Mouse (Mus musculus) myocyte (in vitro differentiated cells): ENCODE measurements around the gene Fbxw8. TPM values are rescaled to one million over a fixed set of nuclear protein-coding genes. Genes with fewer than 3 reads are reported as not detected.

Source experiments
- H3K27me3 ChIP-seq: one replicate; pipeline ENCODE4 v1.6.1; 2011; ENCODE audit not compliant: control insufficient read depth, insufficient read depth, insufficient read length
- H3K36me3 ChIP-seq: one replicate; pipeline ENCODE4 v1.6.1; 2011; ENCODE audit not compliant: control insufficient read depth, insufficient read depth
- H3K4me2 ChIP-seq: one replicate; pipeline ENCODE4 v1.6.1; 2011; ENCODE audit warnings: low read depth, control low read depth
- H3K4me3 ChIP-seq: one replicate; pipeline ENCODE4 v1.5.1; 2011; ENCODE audit warnings: mild to moderate bottlenecking, control low read depth, moderate library complexity
- H3K79me2 ChIP-seq: one replicate; pipeline ENCODE4 v1.6.1; 2011; ENCODE audit not compliant: control insufficient read depth, insufficient read depth
- H3ac ChIP-seq: one replicate; pipeline ENCODE4 v1.6.1; 2011; ENCODE audit not compliant: control insufficient read depth, insufficient read length
- CEBPB ChIP-seq: IDR thresholded peaks from 2 replicates; pipeline ENCODE4 v1.6.1; 2011; ENCODE audit warnings: mild to moderate bottlenecking, moderate library complexity; ENCODE audit not compliant: poor library complexity, insufficient read depth, severe bottlenecking
- E2F4 ChIP-seq: IDR thresholded peaks from one replicate; pipeline ENCODE4 v1.6.1; 2011; ENCODE audit warnings: mild to moderate bottlenecking, control low read depth, moderate library complexity; ENCODE audit not compliant: insufficient read depth
- MAX ChIP-seq: IDR thresholded peaks from one replicate; pipeline ENCODE4 v1.6.1; 2011; ENCODE audit warnings: low read depth, mild to moderate bottlenecking, control low read depth
- MYOD1 ChIP-seq, 3 experiments: IDR thresholded peaks; one replicate each; pipeline ENCODE4 v1.6.1; 2011; ENCODE audit warnings: control low read depth in 2 of 3, low read depth in 2 of 3, mild to moderate bottlenecking in 2 of 3, moderate library complexity in 1 of 3; ENCODE audit not compliant: insufficient read length in 2 of 3, control insufficient read depth in 1 of 3
- MYOG ChIP-seq, 3 experiments: IDR thresholded peaks; one replicate each; pipeline ENCODE4 v1.6.1; 2011; ENCODE audit warnings: control low read depth in 2 of 3, low read depth in 2 of 3, mild to moderate bottlenecking in 2 of 3; ENCODE audit not compliant: insufficient read length in 2 of 3, control insufficient read depth in 1 of 3, insufficient read depth in 1 of 3
- POLR2A ChIP-seq: IDR thresholded peaks from one replicate; pipeline ENCODE4 v1.6.1; 2011; ENCODE audit warnings: low read depth, mild to moderate bottlenecking, control low read depth, moderate library complexity; ENCODE audit not compliant: insufficient read length
- POLR2AphosphoS2 ChIP-seq: IDR thresholded peaks from one replicate; pipeline ENCODE4 v1.6.1; 2011; ENCODE audit warnings: low read depth, control low read depth; ENCODE audit not compliant: insufficient read length
- REST ChIP-seq: IDR thresholded peaks from one replicate; pipeline ENCODE4 v1.6.1; 2011; ENCODE audit warnings: mild to moderate bottlenecking, control low read depth, moderate library complexity; ENCODE audit not compliant: insufficient read depth, insufficient read length
- SRF ChIP-seq: IDR thresholded peaks from one replicate; pipeline ENCODE4 v1.6.1; 2011; ENCODE audit warnings: low read depth; ENCODE audit not compliant: control insufficient read depth, insufficient read length
- TCF12 ChIP-seq: IDR thresholded peaks from one replicate; pipeline ENCODE4 v1.6.1; 2011; ENCODE audit warnings: mild to moderate bottlenecking, control low read depth; ENCODE audit not compliant: poor library complexity, insufficient read depth, severe bottlenecking
- TCF3 ChIP-seq: IDR thresholded peaks from one replicate; pipeline ENCODE4 v1.6.1; 2011; ENCODE audit warnings: low read depth, control low read depth; ENCODE audit not compliant: insufficient read length
- USF1 ChIP-seq: IDR thresholded peaks from one replicate; pipeline ENCODE4 v1.6.1; 2011; ENCODE audit warnings: low read depth, mild to moderate bottlenecking, control low read depth, moderate library complexity
- polyA plus RNA-seq: library from polyadenylated mRNA; unstranded; fragments of >200 nt; fragmentation: generic; extraction: Trizol; gene quantifications from one replicate; pipeline ENCODE4 v1.2.1, GENCODE M21; 2012; ENCODE audit warnings: missing spikeins

The Fbxw8 gene
- polyA plus RNA-seq: 65.5 TPM

DNA sequence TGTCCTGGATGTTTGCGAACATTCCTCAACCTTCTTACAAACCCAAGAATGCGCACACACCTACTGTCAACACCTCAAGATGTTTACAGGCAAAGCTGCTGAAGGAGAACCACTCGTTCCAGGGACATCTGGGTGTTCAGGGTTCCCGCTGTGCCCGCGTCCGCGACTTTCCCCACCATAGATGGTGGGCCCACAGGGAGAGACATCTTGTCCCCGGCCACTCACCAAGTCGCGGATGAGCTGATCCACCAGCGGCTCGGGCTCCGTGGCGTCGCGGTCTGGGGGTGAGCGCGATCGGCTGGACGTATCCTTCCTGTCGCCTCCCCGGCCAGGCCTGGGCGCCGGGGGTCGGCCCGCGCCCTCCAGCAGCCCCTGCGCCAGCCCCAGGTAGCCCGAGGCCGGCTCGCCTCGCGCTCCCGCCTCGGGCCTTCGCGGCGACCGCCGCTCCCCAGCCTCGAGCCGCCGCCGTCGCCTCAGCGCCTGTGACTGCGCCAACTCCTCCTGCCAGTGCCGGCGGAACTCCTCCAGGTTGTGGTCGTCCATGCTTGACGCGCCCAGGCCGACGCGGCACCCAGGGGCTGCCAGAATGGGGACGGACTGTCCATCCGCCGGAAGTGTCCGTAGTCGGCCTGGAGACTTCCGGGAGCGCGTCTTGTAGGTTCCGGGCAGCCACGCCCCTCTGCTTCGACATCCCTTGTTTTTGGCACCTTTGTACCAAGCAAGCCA, at the start of gene Fbxw8:
Gene Fbxw8 (minus strand): TSS at position 626 of the 726 bp plus-strand sequence.
- Histone ChIP-seq H3K4me2 (peak within 1 kb of the TSS; percentile 86), H3K79me2 (peaks cover 43% of the 10 kb centered on the region), H3K36me3 (no peaks in the 10 kb centered on the region), H3K4me3 (peak within 1 kb of the TSS; percentile 54), H3K27me3 (no peaks in the 10 kb centered on the region), H3ac (peak within 1 kb of the TSS; percentile 38)
- peak; percentile 10 for TF ChIP-seq SRF
- no peak for TF ChIP-seq TCF3
- peak; percentile 94 for TF ChIP-seq POLR2AphosphoS2
- TF ChIP-seq REST: no peak
- no peak for TF ChIP-seq MAX
- no peak for TF ChIP-seq E2F4
- peak in 1 of 3 experiments; percentile 31 for TF ChIP-seq MYOG (IDR thresholded peaks at IDR 0.05; ENCODE audit: control insufficient read depth in 1 of 3, insufficient read depth in 1 of 3, insufficient read length in 2 of 3, low read depth in 2 of 3)
- no peak for TF ChIP-seq CEBPB
- TF ChIP-seq MYOD1 (IDR thresholded peaks at IDR 0.05; ENCODE audit: control insufficient read depth in 1 of 3, insufficient read length in 2 of 3, low read depth in 2 of 3): peak in 1 of 3 experiments; percentile 51
- TF ChIP-seq POLR2A: peak; percentile 95
- TF ChIP-seq USF1: no peak
- TF ChIP-seq TCF12: no peak

GRCm38 (mm10) chr5:118204675-118205440, 49.6 kb upstream of the Fbxw8 start:
- Histone ChIP-seq H3K36me3 (no peaks in the 10 kb centered on the region), H3K4me3 (no peak overlapping the region), H3K4me2 (no peak overlapping the region), H3K27me3 (peaks cover 31% of the 10 kb centered on the region), H3K79me2 (no peaks in the 10 kb centered on the region), H3ac (no peak overlapping the region)
- TF ChIP-seq MYOD1 (IDR thresholded peaks at IDR 0.05; ENCODE audit: control insufficient read depth in 1 of 3, insufficient read length in 2 of 3, low read depth in 2 of 3) (no peak), TCF3 (no peak), SRF (no peak), POLR2A (no peak), E2F4 (no peak), POLR2AphosphoS2 (no peak), REST (no peak), USF1 (no peak), MAX (no peak), CEBPB (no peak), MYOG (IDR thresholded peaks at IDR 0.05; ENCODE audit: control insufficient read depth in 1 of 3, insufficient read depth in 1 of 3, insufficient read length in 2 of 3, low read depth in 2 of 3) (no peak), TCF12 (no peak)

DNA sequence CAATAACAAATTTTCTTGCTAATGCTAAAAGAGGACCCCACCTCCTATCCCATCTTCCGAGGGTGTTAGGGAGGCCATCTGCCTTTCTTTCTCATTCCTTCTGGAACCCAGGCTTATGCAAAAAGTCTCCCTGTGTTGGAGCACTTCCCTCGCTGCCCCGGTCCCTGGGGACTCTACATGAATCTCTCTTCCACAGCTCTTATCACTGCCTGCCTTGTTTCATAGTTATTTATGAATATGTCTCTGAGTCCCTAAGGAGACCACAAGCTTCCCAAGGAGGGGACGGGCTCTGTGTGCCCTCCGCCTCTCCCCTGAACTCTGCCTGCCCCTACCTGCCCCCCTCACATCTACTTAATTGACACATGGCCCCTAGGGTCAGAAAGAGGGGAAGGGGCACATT, 44.4 kb upstream of the Fbxw8 start:
- H3K27me3 ChIP-seq: peaks cover 34% of the 10 kb centered on the region
- H3ac ChIP-seq: no peak overlapping the region
- TF ChIP-seq MYOD1 (IDR thresholded peaks at IDR 0.05; ENCODE audit: control insufficient read depth in 1 of 3, insufficient read length in 2 of 3, low read depth in 2 of 3) (no peak), MYOG (IDR thresholded peaks at IDR 0.05; ENCODE audit: control insufficient read depth in 1 of 3, insufficient read depth in 1 of 3, insufficient read length in 2 of 3, low read depth in 2 of 3) (no peak), CEBPB (no peak), E2F4 (no peak), MAX (no peak), SRF (no peak), TCF3 (no peak), USF1 (no peak), POLR2AphosphoS2 (no peak), REST (no peak), TCF12 (no peak), POLR2A (no peak)
- no peaks in the 10 kb centered on the region for H3K36me3 ChIP-seq
- no peak overlapping the region for H3K4me3 ChIP-seq
- no peaks in the 10 kb centered on the region for H3K79me2 ChIP-seq
- H3K4me2 ChIP-seq: no peak overlapping the region

DNA sequence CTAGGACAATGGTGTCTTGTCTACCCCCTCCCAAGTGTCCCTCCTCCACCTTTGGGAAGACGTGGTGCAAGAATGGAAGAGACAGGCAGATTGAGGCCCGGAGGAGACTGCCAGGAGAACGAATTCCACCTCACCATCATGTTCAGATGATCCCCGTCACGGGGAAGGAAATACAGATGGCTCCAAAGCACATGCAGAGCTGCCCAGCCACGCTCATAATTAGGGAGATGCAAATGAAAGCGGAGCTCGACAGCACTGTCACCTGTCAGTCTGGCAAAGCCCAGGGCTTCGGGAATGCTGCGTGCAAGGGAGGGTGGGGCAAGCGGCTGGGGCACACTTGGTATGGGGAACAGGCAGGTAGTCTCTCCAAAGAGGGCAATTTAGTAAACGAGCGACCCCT, 42.2 kb upstream of the Fbxw8 start:
- H3ac ChIP-seq: no peak overlapping the region
- no peak overlapping the region for H3K4me2 ChIP-seq
- H3K36me3 ChIP-seq: no peaks in the 10 kb centered on the region
- H3K79me2 ChIP-seq: no peaks in the 10 kb centered on the region
- no peak for TF ChIP-seq MYOG (IDR thresholded peaks at IDR 0.05; ENCODE audit: control insufficient read depth in 1 of 3, insufficient read depth in 1 of 3, insufficient read length in 2 of 3, low read depth in 2 of 3)
- TF ChIP-seq MAX: no peak
- no peak for TF ChIP-seq E2F4
- no peak for TF ChIP-seq REST
- H3K4me3 ChIP-seq: no peak overlapping the region
- peaks cover 50% of the 10 kb centered on the region for H3K27me3 ChIP-seq
